Mouse (Mus musculus): ENCODE measurements around the gene Daam1. TPM values are rescaled to one million over a fixed set of nuclear protein-coding genes. Genes with fewer than 3 reads are reported as not detected.

Gene Daam1
- polyA plus RNA-seq, 1 experiment from 2014 or later = 11.2 TPM

- Histone ChIP-seq H3K9me3 (replicated peaks) (no peaks in the 10 kb centered on the region), H3K27ac (no peak overlapping the region), H3K27me3 (replicated peaks) (no peaks in the 10 kb centered on the region), H3K4me1 (peaks cover 53% of the 10 kb centered on the region), H3K4me2 (no peak overlapping the region), H3K4me3 (no peak overlapping the region), H3K36me3 (peaks cover 6% of the 10 kb centered on the region), H3K9ac (no peak overlapping the region)
- 74% methylated on average over 5 of the region's 5 CpGs for WGBS (ENCODE audit: insufficient replicate concordance)
- ATAC-seq = no peak
Observed at GRCm38 (mm10) chr12:71848037-71848776, 17.3 kb downstream of the Daam1 start.

GRCm38 (mm10) chr12:71849051-71849450 lies 18.2 kb downstream of the Daam1 start:
- Histone ChIP-seq H3K9ac (no peak overlapping the region), H3K36me3 (peaks cover 6% of the 10 kb centered on the region), H3K4me1 (peaks cover 53% of the 10 kb centered on the region), H3K9me3 (replicated peaks) (no peaks in the 10 kb centered on the region), H3K27ac (no peak overlapping the region), H3K4me2 (no peak overlapping the region), H3K4me3 (no peak overlapping the region), H3K27me3 (replicated peaks) (no peaks in the 10 kb centered on the region)
- no peak for ATAC-seq
- WGBS (ENCODE audit: insufficient replicate concordance) = 87% methylated on average over 7 of the region's 7 CpGs

GRCm38 (mm10) chr12:71850135-71850534 lies 19.3 kb downstream of the Daam1 start:
- Histone ChIP-seq H3K4me1 (peaks cover 58% of the 10 kb centered on the region), H3K27ac (no peak overlapping the region)

GRCm38 (mm10) chr12:71852678-71853077 lies 21.8 kb downstream of the Daam1 start:
- Histone ChIP-seq H3K4me3 (no peak overlapping the region), H3K9me3 (replicated peaks) (no peaks in the 10 kb centered on the region), H3K27me3 (replicated peaks) (no peaks in the 10 kb centered on the region), H3K27ac (no peak overlapping the region), H3K9ac (no peak overlapping the region), H3K4me2 (no peak overlapping the region), H3K4me1 (peaks cover 63% of the 10 kb centered on the region), H3K36me3 (peaks cover 6% of the 10 kb centered on the region)
- no peak for ATAC-seq
- 41% methylated on average over 7 of the region's 7 CpGs for WGBS (ENCODE audit: insufficient replicate concordance)

More at GRCm38 (mm10) chr12:71850135-71850534, 19.3 kb downstream of the Daam1 start:
- Histone ChIP-seq H3K27me3 (replicated peaks) (no peaks in the 10 kb centered on the region), H3K9ac (no peak overlapping the region), H3K36me3 (peaks cover 6% of the 10 kb centered on the region), H3K4me2 (no peak overlapping the region), H3K9me3 (replicated peaks) (no peaks in the 10 kb centered on the region), H3K4me3 (no peak overlapping the region)
- WGBS (ENCODE audit: insufficient replicate concordance) = 74% methylated on average over 5 of the region's 5 CpGs
- peak; percentile 30; the same call in 1 of the 2 replicates for ATAC-seq

GRCm38 (mm10) chr12:71853694-71854093 lies 22.8 kb downstream of the Daam1 start:
- ATAC-seq = no peak
- no peaks in the 10 kb centered on the region for H3K9me3 ChIP-seq (replicated peaks)
- H3K4me3 ChIP-seq = no peak overlapping the region
- no peak overlapping the region for H3K27ac ChIP-seq
- H3K27me3 ChIP-seq (replicated peaks) = no peaks in the 10 kb centered on the region
- peaks cover 60% of the 10 kb centered on the region for H3K4me1 ChIP-seq
- 64% methylated on average over 3 of the region's 3 CpGs for WGBS (ENCODE audit: insufficient replicate concordance)
- H3K9ac ChIP-seq = no peak overlapping the region
- H3K4me2 ChIP-seq = no peak overlapping the region
- H3K36me3 ChIP-seq = peaks cover 11% of the 10 kb centered on the region

GRCm38 (mm10) chr12:71854191-71854590 lies 23.3 kb downstream of the Daam1 start:
- ATAC-seq = no peak
- no peaks in the 10 kb centered on the region for H3K27me3 ChIP-seq (replicated peaks)
- no peak overlapping the region for H3K9ac ChIP-seq
- H3K27ac ChIP-seq = no peak overlapping the region
- WGBS (ENCODE audit: insufficient replicate concordance) = 67% methylated on average over 6 of the region's 6 CpGs
- H3K9me3 ChIP-seq (replicated peaks) = no peaks in the 10 kb centered on the region
- no peak overlapping the region for H3K4me2 ChIP-seq
- H3K4me3 ChIP-seq = no peak overlapping the region
- H3K36me3 ChIP-seq = peaks cover 12% of the 10 kb centered on the region
- H3K4me1 ChIP-seq = peaks cover 60% of the 10 kb centered on the region

GRCm38 (mm10) chr12:71855730-71856479 lies 25.0 kb downstream of the Daam1 start:
- 57% methylated on average over 10 of the region's 10 CpGs for WGBS (ENCODE audit: insufficient replicate concordance)
- no peak overlapping the region for H3K9ac ChIP-seq
- no peaks in the 10 kb centered on the region for H3K27me3 ChIP-seq (replicated peaks)
- H3K27ac ChIP-seq = peak overlapping the region; percentile 29; the same call in 1 of the 2 replicates
- H3K4me1 ChIP-seq = peaks cover 52% of the 10 kb centered on the region
- H3K4me3 ChIP-seq = no peak overlapping the region
- peaks cover 29% of the 10 kb centered on the region for H3K36me3 ChIP-seq
- no peak overlapping the region for H3K4me2 ChIP-seq
- H3K9me3 ChIP-seq (replicated peaks) = no peaks in the 10 kb centered on the region
- ATAC-seq = peak; percentile 33; the same call in 1 of the 2 replicates

GRCm38 (mm10) chr12:71856480-71856754 lies 25.5 kb downstream of the Daam1 start:
- H3K9me3 ChIP-seq (replicated peaks) = no peaks in the 10 kb centered on the region
- H3K4me3 ChIP-seq = no peak overlapping the region
- no peaks in the 10 kb centered on the region for H3K27me3 ChIP-seq (replicated peaks)
- no peak for ATAC-seq
- no peak overlapping the region for H3K4me2 ChIP-seq
- H3K36me3 ChIP-seq = peaks cover 30% of the 10 kb centered on the region
- no peak overlapping the region for H3K27ac ChIP-seq
- peaks cover 48% of the 10 kb centered on the region for H3K4me1 ChIP-seq
- no peak overlapping the region for H3K9ac ChIP-seq

GRCm38 (mm10) chr12:71859096-71859495 lies 28.2 kb downstream of the Daam1 start:
- Histone ChIP-seq H3K4me2 (no peak overlapping the region), H3K9ac (no peak overlapping the region), H3K4me1 (peaks cover 39% of the 10 kb centered on the region), H3K36me3 (peaks cover 35% of the 10 kb centered on the region), H3K27ac (no peak overlapping the region), H3K9me3 (replicated peaks) (no peaks in the 10 kb centered on the region), H3K4me3 (no peak overlapping the region), H3K27me3 (replicated peaks) (no peaks in the 10 kb centered on the region)
- WGBS (ENCODE audit: insufficient replicate concordance) = 77% methylated on average over 5 of the region's 5 CpGs
- no peak for ATAC-seq

GRCm38 (mm10) chr12:71863846-71864543 lies 33.1 kb downstream of the Daam1 start:
- Histone ChIP-seq H3K36me3 (peaks cover 29% of the 10 kb centered on the region), H3K27ac (no peak overlapping the region), H3K9me3 (replicated peaks) (no peaks in the 10 kb centered on the region), H3K9ac (no peak overlapping the region), H3K4me2 (no peak overlapping the region), H3K27me3 (replicated peaks) (no peaks in the 10 kb centered on the region), H3K4me3 (no peak overlapping the region), H3K4me1 (peaks cover 26% of the 10 kb centered on the region)
- no peak for ATAC-seq
- WGBS (ENCODE audit: insufficient replicate concordance) = 61% methylated on average over 10 of the region's 10 CpGs

GRCm38 (mm10) chr12:71864544-71864897 lies 33.6 kb downstream of the Daam1 start:
- peaks cover 24% of the 10 kb centered on the region for H3K36me3 ChIP-seq
- no peak for ATAC-seq
- no peak overlapping the region for H3K4me2 ChIP-seq
- peaks cover 28% of the 10 kb centered on the region for H3K4me1 ChIP-seq
- 40% methylated on average over 3 of the region's 3 CpGs for whole genome bisulfite sequencing (ENCODE audit: insufficient replicate concordance)
- no peak overlapping the region for H3K27ac ChIP-seq
- H3K27me3 ChIP-seq (replicated peaks) = no peaks in the 10 kb centered on the region
- H3K9me3 ChIP-seq (replicated peaks) = no peaks in the 10 kb centered on the region
- H3K9ac ChIP-seq = no peak overlapping the region
- no peak overlapping the region for H3K4me3 ChIP-seq

GRCm38 (mm10) chr12:71865937-71866336 lies 35.1 kb downstream of the Daam1 start:
- H3K36me3 ChIP-seq = peaks cover 15% of the 10 kb centered on the region
- H3K4me2 ChIP-seq = no peak overlapping the region
- no peak for ATAC-seq
- no peak overlapping the region for H3K4me3 ChIP-seq
- peaks cover 39% of the 10 kb centered on the region for H3K4me1 ChIP-seq
- WGBS (ENCODE audit: insufficient replicate concordance) = 74% methylated on average over 3 of the region's 3 CpGs
- H3K27ac ChIP-seq = no peak overlapping the region
- H3K27me3 ChIP-seq (replicated peaks) = no peaks in the 10 kb centered on the region
- no peaks in the 10 kb centered on the region for H3K9me3 ChIP-seq (replicated peaks)
- no peak overlapping the region for H3K9ac ChIP-seq
